Mouse (Mus musculus): ENCODE measurements around the gene Osbpl3.

Osbpl3 gene

DNA sequence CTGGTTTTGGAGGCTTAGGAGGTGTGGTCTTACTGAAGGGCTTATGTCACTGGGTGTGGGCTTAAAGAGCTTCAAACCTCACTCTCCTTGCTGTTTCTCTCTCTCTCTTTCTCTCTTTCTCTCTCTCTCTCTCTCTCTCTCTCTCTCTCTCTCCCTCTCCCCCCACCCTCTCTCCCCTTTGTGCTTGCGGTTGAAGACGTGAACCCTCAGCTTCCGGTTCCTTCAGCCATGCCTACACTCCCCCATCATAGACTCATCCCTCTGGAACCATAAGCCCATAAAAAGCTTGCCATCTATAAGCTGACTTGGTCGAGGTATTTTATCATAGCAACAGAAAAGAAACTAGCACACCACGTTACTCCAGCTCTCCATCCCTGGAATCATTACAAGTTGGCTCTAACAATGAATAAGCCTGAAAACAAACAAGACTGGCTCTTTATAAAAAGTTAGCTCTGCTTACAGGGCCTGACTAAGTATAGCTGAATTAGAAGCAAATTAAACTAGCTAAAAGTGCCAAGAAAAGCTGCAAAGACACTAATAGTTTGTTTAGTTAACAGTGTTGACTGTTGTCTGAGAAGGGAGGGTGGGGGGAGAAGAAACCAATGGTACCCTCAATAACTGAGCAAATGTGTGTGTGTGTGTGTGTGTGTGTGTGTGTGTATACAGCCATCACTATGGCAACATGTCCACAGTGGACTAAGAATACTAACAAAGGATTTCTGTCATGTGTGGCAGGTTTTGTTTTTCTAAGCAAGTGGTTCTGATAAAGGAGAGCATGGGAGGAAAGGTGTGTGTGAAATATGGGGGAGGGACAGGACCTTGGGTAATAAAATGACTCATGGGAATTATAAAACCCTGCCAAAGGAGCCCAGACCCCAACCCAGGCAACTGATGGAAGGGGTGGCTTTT lies 83.2 kb downstream of the Osbpl3 start:
- no peak for DNase-seq (ENCODE audit: low read depth, low spot score)

DNA sequence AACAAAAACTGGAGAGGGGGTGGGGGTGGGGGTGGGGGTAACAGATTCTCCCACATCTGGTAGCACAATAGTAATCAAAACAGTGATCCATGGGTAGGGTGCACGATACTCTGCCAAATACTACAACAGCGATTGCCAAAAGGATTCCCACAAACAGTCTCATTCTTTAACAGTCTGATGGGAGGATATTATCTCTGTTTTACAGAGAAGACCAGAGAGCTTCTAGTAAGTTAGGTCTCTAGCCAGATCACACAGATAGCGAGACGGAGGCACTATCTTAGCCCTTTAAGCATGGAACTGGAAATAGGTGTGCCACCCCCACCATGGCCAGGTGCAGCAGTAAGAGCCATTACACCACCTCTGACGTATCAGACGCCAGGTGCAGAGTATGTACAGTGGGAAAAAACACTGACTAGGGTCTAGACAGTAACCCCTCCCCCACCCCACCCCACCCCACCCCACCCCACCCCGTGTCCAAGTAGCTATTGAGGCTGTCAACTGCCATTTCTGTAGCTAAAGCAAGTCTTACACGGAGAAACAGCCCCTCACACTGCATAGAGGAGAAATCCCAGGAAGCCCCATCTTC lies 84.4 kb downstream of the Osbpl3 start:
- no peak for DNase-seq (ENCODE audit: low read depth, low spot score)

DNA sequence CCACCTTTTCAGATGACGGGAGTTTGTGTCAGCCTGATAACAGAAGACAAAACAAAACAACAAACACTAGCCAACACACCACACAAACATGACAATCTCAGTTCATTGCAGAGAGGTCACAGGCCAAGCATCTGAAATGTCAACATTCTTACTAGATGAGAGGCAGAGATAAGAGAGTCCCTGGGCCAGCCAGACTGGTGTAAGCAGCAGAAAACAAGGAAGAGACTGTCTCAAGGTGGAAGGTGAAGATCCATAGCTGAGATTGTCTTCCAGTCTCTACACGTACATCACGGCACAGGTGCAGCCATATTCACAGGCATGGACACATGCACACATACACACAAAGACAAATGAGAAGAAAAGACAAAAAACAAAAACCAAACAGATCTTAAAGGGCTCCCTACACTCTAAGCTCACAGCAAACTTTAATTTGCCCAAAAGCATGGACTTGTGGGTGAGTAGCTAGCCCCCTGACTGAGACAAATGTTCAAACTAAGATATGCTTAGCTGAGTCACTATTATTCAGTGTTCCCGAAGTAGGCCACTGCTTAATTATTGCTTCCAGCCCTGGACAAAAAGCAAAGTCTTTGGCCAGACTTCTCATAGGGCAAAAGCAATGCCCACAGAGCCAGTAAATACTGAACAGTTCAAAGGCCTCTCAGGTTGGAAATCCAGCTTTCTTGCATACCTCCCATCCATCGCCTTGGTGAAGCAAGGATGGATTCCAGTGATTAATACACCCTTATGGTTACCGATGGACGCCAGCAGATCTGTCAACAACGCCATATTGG lies 87.3 kb downstream of the Osbpl3 start:
- no peak for DNase-seq (ENCODE audit: low read depth, low spot score)

DNA sequence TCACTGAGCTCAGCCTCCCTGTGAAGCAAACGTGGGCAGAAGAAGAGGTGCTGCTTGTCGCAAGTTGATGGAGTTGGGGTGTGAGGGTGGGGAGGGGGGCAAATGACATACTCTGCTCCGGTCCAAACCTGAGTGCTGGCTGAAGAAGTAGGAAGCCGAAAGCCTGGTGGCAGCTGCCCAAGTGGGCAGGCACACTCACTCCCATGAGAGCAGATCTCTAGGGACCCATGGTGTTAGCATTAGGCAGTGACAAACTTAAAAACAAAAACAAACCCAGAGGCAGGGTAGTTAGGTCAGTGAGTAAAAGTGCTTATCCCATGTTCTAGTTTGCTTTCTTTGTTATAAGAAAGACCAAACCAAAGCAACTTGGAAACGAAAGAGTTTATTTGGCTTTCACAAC lies 88.2 kb downstream of the Osbpl3 start:
- DNase-seq (ENCODE audit: low read depth, low spot score) = no peak

DNA sequence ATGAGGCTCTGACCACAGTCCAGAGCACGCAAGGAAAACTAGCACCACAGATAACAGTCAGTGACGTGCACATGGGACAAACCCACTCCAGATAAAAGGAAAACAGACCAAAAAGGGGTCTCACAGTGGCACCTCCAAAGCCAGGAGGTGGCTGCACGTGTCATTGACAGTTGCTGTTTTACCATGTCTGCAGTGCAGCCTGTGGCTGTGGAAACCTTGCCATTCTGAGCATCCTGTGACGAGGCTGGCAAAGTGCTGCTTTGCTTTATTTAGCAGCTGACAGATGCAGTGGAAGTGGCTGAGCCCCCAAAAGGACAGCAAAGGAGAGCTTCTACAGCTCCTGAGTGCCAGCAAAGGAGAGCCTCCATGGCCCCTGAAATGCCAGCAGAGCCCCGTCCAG lies 89.3 kb downstream of the Osbpl3 start:
- DNase-seq (ENCODE audit: low read depth, low spot score) = no peak

GRCm38 (mm10) chr6:50366319-50366718 lies 89.7 kb downstream of the Osbpl3 start:
- no peak for DNase-seq (ENCODE audit: low read depth, low spot score)

DNA sequence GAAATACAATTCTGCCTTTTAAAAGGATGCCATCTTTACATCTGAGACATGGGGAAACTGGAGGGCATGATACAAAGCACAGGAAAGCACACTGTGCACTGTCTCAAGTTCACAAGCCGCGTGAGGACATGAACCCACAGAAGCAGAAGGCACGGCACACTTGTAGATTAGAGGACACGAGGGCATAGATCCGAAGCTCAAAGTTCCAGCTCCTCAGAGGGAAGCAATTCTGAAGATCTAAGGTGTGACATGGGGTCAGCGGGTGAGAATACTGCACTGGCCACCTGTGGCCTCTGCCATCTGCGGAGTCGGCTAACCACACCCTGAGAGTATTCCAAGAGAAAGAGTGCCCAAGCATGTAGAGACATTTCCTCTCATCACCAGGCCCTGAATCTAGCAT lies 91.6 kb downstream of the Osbpl3 start:
- no peak for DNase-seq (ENCODE audit: low read depth, low spot score)

- no peak for DNase-seq (ENCODE audit: low read depth, low spot score)
Observed at GRCm38 (mm10) chr6:50363385-50363784, 92.6 kb downstream of the Osbpl3 start.

DNA sequence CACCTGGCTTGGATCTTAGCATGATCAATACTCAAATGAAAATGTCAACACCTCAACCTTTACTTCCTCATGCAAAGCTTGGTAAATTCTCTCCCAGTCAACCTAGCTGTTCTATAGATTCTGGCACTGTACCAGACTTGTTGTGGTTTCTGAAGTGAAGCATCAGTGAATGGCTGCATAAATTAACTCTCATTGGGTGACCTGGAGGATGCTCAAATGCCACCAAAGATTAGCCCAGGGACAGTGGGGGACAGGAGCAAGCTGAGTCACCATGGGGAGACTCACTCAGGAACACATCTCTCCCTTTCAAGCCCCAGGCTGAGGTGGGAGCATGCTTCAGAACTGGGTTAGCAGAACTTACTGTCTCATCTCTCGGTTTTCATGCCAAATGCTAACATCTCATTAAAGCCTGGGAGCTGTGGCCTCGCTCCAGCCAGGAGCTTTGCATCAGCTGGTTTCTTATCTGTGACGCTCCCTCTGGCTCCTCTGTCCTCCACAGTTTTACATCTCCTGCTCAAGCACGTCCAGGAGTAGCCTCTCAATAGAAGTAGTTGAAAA lies 93.2 kb downstream of the Osbpl3 start:
- no peak for DNase-seq (ENCODE audit: low read depth, low spot score)

DNA sequence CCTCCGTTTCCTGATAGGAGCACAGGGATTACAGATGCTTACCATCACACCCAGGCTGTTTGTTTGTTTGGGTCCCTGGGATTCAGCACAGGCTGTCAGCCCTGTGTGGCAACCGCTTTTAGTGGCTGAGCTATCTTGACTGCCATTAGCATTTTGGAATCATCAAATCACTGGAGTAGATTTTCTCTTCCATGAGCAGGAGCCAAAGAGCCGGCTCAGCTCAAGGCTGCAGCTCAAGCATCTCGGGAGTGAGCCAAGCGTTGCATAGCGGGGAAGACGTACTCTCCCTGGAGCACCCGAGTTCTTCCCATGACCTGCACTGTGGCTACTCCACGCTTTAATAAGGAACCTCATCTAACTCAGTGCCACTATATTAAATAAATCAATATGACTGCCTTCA lies 93.8 kb downstream of the Osbpl3 start:
- no peak for DNase-seq (ENCODE audit: low read depth, low spot score)

GRCm38 (mm10) chr6:50358104-50358679 lies 97.8 kb downstream of the Osbpl3 start:
- DNase-seq (ENCODE audit: low read depth, low spot score) = peak; percentile 39

- no peak for DNase-seq (ENCODE audit: low read depth, low spot score)
Observed at GRCm38 (mm10) chr6:50354688-50355660, 101.0 kb downstream of the Osbpl3 start.

- no peak for DNase-seq (ENCODE audit: low read depth, low spot score)
Observed at GRCm38 (mm10) chr6:50352812-50353211, 103.2 kb downstream of the Osbpl3 start.

DNA sequence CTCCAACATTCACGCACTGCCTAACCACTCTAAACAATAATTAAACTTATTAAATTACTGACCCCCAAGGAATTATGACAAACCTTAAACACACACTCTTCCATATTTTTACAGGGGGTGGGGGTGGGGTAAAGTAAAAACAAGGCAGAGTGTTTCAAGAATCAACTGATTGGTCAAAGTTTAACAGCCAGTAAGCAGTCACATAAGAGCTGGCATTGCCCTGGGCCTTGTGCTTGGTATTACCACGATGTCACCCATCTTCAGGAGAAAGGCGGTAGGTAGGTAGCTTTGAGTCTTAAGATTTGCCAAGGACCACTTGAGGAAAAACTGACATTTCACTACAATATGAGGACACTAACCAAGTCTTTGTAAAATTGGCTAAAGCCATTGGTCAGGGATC lies 105.1 kb downstream of the Osbpl3 start:
- DNase-seq (ENCODE audit: low read depth, low spot score) = no peak

- DNase-seq (ENCODE audit: low read depth, low spot score) = no peak
Observed at GRCm38 (mm10) chr6:50348619-50349018, 107.4 kb downstream of the Osbpl3 start.

DNA sequence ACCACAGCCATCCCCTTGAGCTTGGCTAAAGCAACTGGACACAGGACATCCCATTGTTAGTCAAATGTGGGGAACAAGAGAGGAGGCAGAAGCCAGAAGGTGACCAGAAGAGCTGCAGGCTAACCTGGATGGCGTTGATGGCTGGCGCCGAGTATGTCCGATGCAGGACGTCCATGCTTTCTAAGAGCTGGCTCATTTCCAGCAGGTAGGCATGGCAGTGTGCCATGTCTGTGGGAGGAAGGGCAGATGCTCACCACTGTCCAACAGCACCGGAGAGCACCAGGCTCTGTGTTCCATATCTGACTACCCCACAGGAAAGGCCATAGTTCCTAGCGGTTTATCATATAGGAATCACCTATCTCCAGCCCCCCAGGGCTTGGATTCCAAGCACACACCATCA lies 109.8 kb downstream of the Osbpl3 start:
- DNase-seq (ENCODE audit: low read depth, low spot score) = no peak

GRCm38 (mm10) chr6:50340226-50340906 lies 115.6 kb downstream of the Osbpl3 start:
- no peak for DNase-seq (ENCODE audit: low read depth, low spot score)

DNA sequence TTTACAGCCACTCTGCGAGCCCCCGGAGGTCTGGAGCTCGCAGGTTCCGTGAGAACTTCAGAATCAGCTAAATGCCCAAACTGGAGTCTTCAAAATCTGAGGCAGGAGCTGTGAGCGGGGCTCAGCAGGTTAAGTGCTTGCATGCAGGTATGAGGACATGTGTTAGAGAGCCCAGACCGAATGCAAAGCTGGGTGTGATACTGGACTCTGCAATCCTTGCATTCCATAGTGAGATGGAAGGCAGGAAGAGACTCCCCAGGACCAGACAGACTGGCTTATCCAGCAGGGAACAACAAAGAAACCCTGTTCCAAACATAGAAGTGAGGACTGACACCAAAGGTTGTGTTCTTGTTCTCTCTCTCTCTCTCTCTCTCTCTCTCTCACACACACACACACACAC lies 118.6 kb downstream of the Osbpl3 start:
- DNase-seq (ENCODE audit: low read depth, low spot score) = no peak

GRCm38 (mm10) chr6:50336376-50336775 lies 119.6 kb downstream of the Osbpl3 start:
- no peak for DNase-seq (ENCODE audit: low read depth, low spot score)

Measured in mesoderm, embryonic 11.5 days (tissue).